Mouse (Mus musculus): ENCODE measurements at regions not wholly inside any gene's neighbourhood (a gene's known extent, or its start where the extent isn't known, plus 50 kb on each side); places are given as distances from the start of the nearest gene placed in this dataset.

DNA sequence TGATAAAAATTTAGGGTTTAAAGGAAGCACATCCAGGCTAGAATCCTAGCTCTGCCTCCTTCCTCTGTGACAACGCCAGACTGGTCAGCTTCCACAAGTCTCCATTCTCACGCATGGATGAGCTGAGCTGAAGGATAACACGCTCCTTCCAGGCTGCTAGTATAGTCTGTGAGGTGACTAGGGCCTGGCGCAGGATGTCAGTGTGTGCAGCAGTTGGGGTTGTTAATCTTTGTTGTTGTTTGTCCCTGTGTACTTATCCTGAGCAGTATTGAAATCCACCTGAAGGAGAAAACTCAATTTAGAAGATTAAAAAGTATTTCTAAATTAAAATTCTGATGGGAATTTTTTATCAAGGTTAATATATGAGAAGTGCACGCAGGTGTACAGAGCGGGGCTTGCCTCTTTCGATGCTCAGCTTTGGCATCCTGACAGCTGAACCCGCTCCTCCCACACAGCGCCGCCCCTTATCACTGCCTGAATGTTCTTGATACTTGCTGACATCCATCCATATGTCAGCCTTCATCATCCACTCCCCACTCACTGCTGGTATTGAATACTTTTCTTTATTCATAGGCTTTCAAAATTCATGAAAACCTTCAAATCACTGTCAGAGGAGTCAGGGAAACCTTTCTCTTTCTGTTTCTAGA lies 130.7 kb upstream of the Bank1 start:
- TF ChIP-seq CTCF (IDR thresholded peaks at IDR 0.05; ENCODE audit: low read depth) (no peak), EP300 (optimal IDR thresholded peaks at IDR 0.05) (no peak)

Measured in stomach, postnatal 0 days (tissue).